Mouse (Mus musculus): ENCODE results near the gene Trim29. TPM values are rescaled to one million over a fixed set of nuclear protein-coding genes. Genes with fewer than 3 reads are reported as not detected.

The Trim29 gene
- polyA plus RNA-seq (2015; fragmentation: Nextera tagmentation; extraction: Ambion mirVana): 0.09 and 0.33 TPM in 2 replicates

GRCm38 (mm10) chr9:43310538-43310937, at the start of gene Trim29:
Gene Trim29, plus strand, starts transcription at chr9:43310848.

Other genes starting within 250 kb of the Trim29 start
- 8.1 and 11.2 TPM in 2 replicates for gene Arhgef12, start 203.6 kb upstream of the Trim29 start, polyA plus RNA-seq (2015; fragmentation: Nextera tagmentation; extraction: Ambion mirVana)
- gene Tmem136, start 194.3 kb upstream of the Trim29 start, polyA plus RNA-seq (2015; fragmentation: Nextera tagmentation; extraction: Ambion mirVana): 3.8 and 5.2 TPM in 2 replicates
- gene Pou2f3, start 100.5 kb upstream of the Trim29 start, polyA plus RNA-seq (2015; fragmentation: Nextera tagmentation; extraction: Ambion mirVana): 0.13 and 0.18 TPM in 2 replicates
- gene Oaf, start 70.9 kb upstream of the Trim29 start, polyA plus RNA-seq (2015; fragmentation: Nextera tagmentation; extraction: Ambion mirVana): 32.9 and 50.5 TPM in 2 replicates